Mouse (Mus musculus): ENCODE measurements at regions not wholly inside any gene's neighbourhood (a gene's known extent, or its start where the extent isn't known, plus 50 kb on each side); places are given as distances from the start of the nearest gene placed in this dataset.

GRCm38 (mm10) chr14:24956528-24957210 lies 469.7 kb downstream of the Rps24 start:
- no peak for TF ChIP-seq POLR2A (IDR thresholded peaks at IDR 0.05; ENCODE audit: insufficient read depth, low read depth, low read length)
- no peak for TF ChIP-seq CTCF (IDR thresholded peaks at IDR 0.05; ENCODE audit: insufficient read depth, low read depth, low read length)

All from olfactory bulb, adult 2 months (tissue).